Mouse (Mus musculus) stomach, postnatal 0 days (tissue): ENCODE measurements around the gene Tmem37. TPM values are rescaled to one million over a fixed set of nuclear protein-coding genes. Genes with fewer than 3 reads are reported as not detected.

ENCODE experiments used
- ATAC-seq: fragments of 200-750 bp; cut with Nextera tagmentation; 2 replicates; pipeline ENCODE4 v1.8.0; 2017; ENCODE audit not compliant: low FRiP score, low TSS enrichment
- DNase-seq: peaks from one replicate; pipeline ENCODE4 v3.0.0-alpha.2; 2016; ENCODE audit warnings: low spot score
- H3K27ac ChIP-seq: fragments of 300-500 bp; sonication (generic); replicated peaks from 2 replicates; pipeline ENCODE4 v1.5.1; 2014; ENCODE audit warnings: mild to moderate bottlenecking, control low read depth
- H3K27me3 ChIP-seq: fragments of 300-500 bp; sonication (generic); 2 replicates; pipeline ENCODE4 v1.6.1; 2014; ENCODE audit warnings: low read length; ENCODE audit not compliant: control insufficient read depth, insufficient read depth
- H3K36me3 ChIP-seq: fragments of 300-500 bp; sonication (generic); 2 replicates; pipeline ENCODE4 v1.6.1; 2014; ENCODE audit warnings: low read length, mixed read lengths; ENCODE audit not compliant: control insufficient read depth, insufficient read depth
- H3K4me1 ChIP-seq: fragments of 300-500 bp; sonication (generic); replicated peaks from 2 replicates; pipeline ENCODE4 v1.6.1; 2014; ENCODE audit warnings: antibody characterized with exemption; ENCODE audit not compliant: control insufficient read depth, insufficient read depth
- H3K4me2 ChIP-seq: fragments of 300-500 bp; sonication (generic); replicated peaks from 2 replicates; pipeline ENCODE4 v1.6.1; 2014; ENCODE audit warnings: low read depth, mild to moderate bottlenecking, control low read depth, moderate library complexity
- H3K4me3 ChIP-seq: fragments of 300-500 bp; sonication (generic); 2 replicates; pipeline ENCODE4 v1.5.1; 2014; ENCODE audit warnings: low read depth, low read length, control low read depth
- H3K9ac ChIP-seq: fragments of 300-500 bp; sonication (generic); 2 replicates; pipeline ENCODE4 v1.6.1; 2014; ENCODE audit warnings: mild to moderate bottlenecking, low read length, control low read depth, mixed read lengths
- H3K9me3 ChIP-seq: fragments of 300-500 bp; sonication (generic); 2 replicates; pipeline ENCODE4 v1.6.1; 2016; ENCODE audit warnings: low read length; ENCODE audit not compliant: control insufficient read depth
- CTCF ChIP-seq: IDR thresholded peaks from 2 replicates; pipeline ENCODE4 v1.5.1; 2016; ENCODE audit warnings: antibody characterized with exemption, low read depth, mild to moderate bottlenecking, moderate library complexity
- EP300 ChIP-seq: optimal IDR thresholded peaks from 2 replicates; pipeline ENCODE3; 2016; ENCODE audit warnings: antibody characterized with exemption
- WGBS: fragments of 180-500 bp; shearing (Covaris S2); extraction: QIAGEN DNeasy Blood & Tissue Kit; methylation state at CpG from one replicate; pipeline ENCODE4 v1.1.7; 2014; 5-methylcytosine and 5-hydroxymethylcytosine counted together
- polyA plus RNA-seq: library from polyadenylated mRNA; unstranded; fragments of >200 nt; fragmentation: Nextera tagmentation; extraction: Ambion mirVana; gene quantifications from 2 replicates; pipeline ENCODE4 v1.2.1, GENCODE M21; 2015

Tmem37 gene
- polyA plus RNA-seq, 1 experiment from 2014 or later = 8.8 TPM

- ATAC-seq = peak; percentile 19; the same call in 1 of the 2 replicates
These were observed 38.6 kb upstream of the Tmem37 start for GRCm38 (mm10) chr1:120112251-120113187.

GRCm38 (mm10) chr1:120111766-120112165 lies 37.9 kb upstream of the Tmem37 start:
- Histone ChIP-seq H3K4me1 (no peaks in the 10 kb centered on the region), H3K4me3 (no peak overlapping the region), H3K36me3 (peaks cover 21% of the 10 kb centered on the region), H3K9ac (no peak overlapping the region), H3K27me3 (no peaks in the 10 kb centered on the region), H3K4me2 (no peak overlapping the region), H3K27ac (peak overlapping the region; percentile 24), H3K9me3 (no peaks in the 10 kb centered on the region)
- ATAC-seq (no peak), DNase-seq (no peak)
- TF ChIP-seq EP300 = no peak
- TF ChIP-seq CTCF = no peak
- 77% methylated on average over 8 of the region's 8 CpGs for WGBS

More at GRCm38 (mm10) chr1:120112251-120113187, 38.6 kb upstream of the Tmem37 start:
- WGBS = 78% methylated on average over 12 of the region's 12 CpGs
- no peak for DNase-seq
- H3K4me1 ChIP-seq = no peaks in the 10 kb centered on the region
- no peak overlapping the region for H3K4me3 ChIP-seq
- no peak overlapping the region for H3K9ac ChIP-seq
- H3K4me2 ChIP-seq = no peak overlapping the region
- H3K9me3 ChIP-seq = no peaks in the 10 kb centered on the region
- TF ChIP-seq CTCF = no peak
- TF ChIP-seq EP300 = no peak
- H3K27ac ChIP-seq = peak overlapping the region; percentile 24; the same call in 1 of the 2 replicates
- peaks cover 21% of the 10 kb centered on the region for H3K36me3 ChIP-seq
- H3K27me3 ChIP-seq = no peaks in the 10 kb centered on the region

- Histone ChIP-seq H3K4me2 (no peak overlapping the region), H3K27ac (no peak overlapping the region), H3K9ac (no peak overlapping the region), H3K4me3 (no peak overlapping the region), H3K4me1 (no peaks in the 10 kb centered on the region), H3K9me3 (no peaks in the 10 kb centered on the region), H3K27me3 (no peaks in the 10 kb centered on the region), H3K36me3 (peaks cover 11% of the 10 kb centered on the region)
- 88% methylated on average over 19 of the region's 19 CpGs for WGBS
- no peak for ATAC-seq
- no peak for DNase-seq
- TF ChIP-seq EP300 (no peak), CTCF (no peak)
These were observed 36.0 kb upstream of the Tmem37 start for GRCm38 (mm10) chr1:120109741-120110432.

GRCm38 (mm10) chr1:120105556-120105959 lies 31.7 kb upstream of the Tmem37 start:
- Histone ChIP-seq H3K27me3 (no peaks in the 10 kb centered on the region), H3K9me3 (no peaks in the 10 kb centered on the region), H3K36me3 (no peaks in the 10 kb centered on the region), H3K4me2 (no peak overlapping the region), H3K4me1 (no peaks in the 10 kb centered on the region), H3K27ac (0 out of 2 replicates have a peak overlapping the region, but pooled peaks have one; percentile 40), H3K9ac (no peak overlapping the region), H3K4me3 (no peak overlapping the region)
- ATAC-seq (peak; percentile 95), DNase-seq (peak; percentile 86)
- 37% methylated on average over 5 of the region's 5 CpGs for WGBS
- TF ChIP-seq EP300 (peak; percentile 75), CTCF (peak; percentile 64)

- H3K36me3 ChIP-seq = no peaks in the 10 kb centered on the region
- no peak overlapping the region for H3K4me2 ChIP-seq
- no peaks in the 10 kb centered on the region for H3K9me3 ChIP-seq
- no peaks in the 10 kb centered on the region for H3K4me1 ChIP-seq
- H3K4me3 ChIP-seq = no peak overlapping the region
- no peak overlapping the region for H3K9ac ChIP-seq
- 79% methylated on average over 3 of the region's 3 CpGs for WGBS
- DNase-seq (no peak), ATAC-seq (no peak)
- no peak for TF ChIP-seq EP300
- H3K27ac ChIP-seq = no peak overlapping the region
- no peaks in the 10 kb centered on the region for H3K27me3 ChIP-seq
These were observed 27.3 kb upstream of the Tmem37 start for GRCm38 (mm10) chr1:120101227-120101609.
